Mouse (Mus musculus) lung, adult 2 months (tissue): ENCODE results near the gene Klhl3.

ENCODE experiments used
- CTCF ChIP-seq: fragments of 200-500 bp; IDR thresholded peaks from 2 replicates; pipeline ENCODE4 v1.5.1; 2011; ENCODE audit warnings: mild to moderate bottlenecking, low read length, control low read depth; ENCODE audit not compliant: insufficient read depth
- POLR2A ChIP-seq: fragments of 200-500 bp; IDR thresholded peaks from 2 replicates; pipeline ENCODE4 v1.6.1; 2011; ENCODE audit warnings: low read depth, mild to moderate bottlenecking, control low read depth, low read length, borderline replicate concordance; ENCODE audit errors: extremely low read depth

- TF ChIP-seq CTCF (no peak), POLR2A (no peak)
These were observed 38.5 kb downstream of the Klhl3 start for GRCm38 (mm10) chr13:58074881-58075280.
